In the genomic region with DNA sequence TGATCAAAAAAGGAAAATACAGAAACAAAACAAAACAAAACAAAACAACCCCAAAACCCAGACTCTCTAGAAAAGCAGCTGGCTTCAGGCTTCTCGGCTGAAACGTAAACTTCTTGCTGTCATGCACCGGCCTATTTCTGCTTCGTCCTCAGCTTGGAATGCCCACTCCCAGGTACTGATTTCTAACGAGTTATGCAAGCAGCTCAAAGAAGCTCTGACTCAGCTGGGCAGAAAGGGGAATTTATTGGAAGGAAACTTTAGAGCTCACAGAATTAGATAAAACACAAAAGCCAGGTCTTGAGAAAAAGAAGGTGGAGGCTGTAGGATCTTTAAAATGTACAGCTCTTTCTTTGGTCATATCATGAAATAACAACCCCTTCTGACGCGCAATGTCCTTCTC, we compare ENCODE assay signal across 11 mouse cellular contexts.
"Had no signal": no experiment of that assay in that cellular context is flagged by ENCODE, and none has a peak within 500 bp of the region (broad histone marks: within the 10 kb centered on the region; RNA-seq: fewer than 3 reads in every experiment).

No protein-coding gene starts in this region.

- DNase-seq: kidney, adult 2 months; kidney, postnatal 25 days; layer of hippocampus, adult 9-11 months; liver; lung, adult 18-20 months; lung, postnatal 14 days; retina, postnatal 1 day; right cerebral cortex, postnatal 25 days; spleen, adult 18-20 months; thymus, adult 18-20 months; thymus, postnatal 36 days had no signal
